Comparison of ENCODE assay signal across 26 mouse cellular contexts in genomic region chr3:131504595-131505223, GRCm38 (mm10). TPM values are rescaled to one million over a fixed set of nuclear protein-coding genes. Genes with fewer than 3 reads are reported as not detected.
DNase-seq lines count a peak whose midpoint lies in the region; ATAC-seq and TF ChIP-seq lines count a peak whose summit lies in the region.
"Had no signal": no experiment of that assay in that cellular context is flagged by ENCODE, and none has a peak within 500 bp of the region (broad histone marks: within the 10 kb centered on the region; RNA-seq: fewer than 3 reads in every experiment).

No protein-coding gene starts in this region.

- peak; percentile 56; the same call in 1 of the 2 replicates for ATAC-seq in common myeloid progenitor, adult 5-6 weeks (replicated peaks; ENCODE audit: low read depth, poor library complexity, severe bottlenecking)
- peak; percentile 92 for ATAC-seq in intestine, embryonic 16.5 days
- ATAC-seq in neutrophil, adult 5-6 weeks (ENCODE audit: extremely low read depth, insufficient number of reproducible peaks, low FRiP score, poor library complexity, severe bottlenecking) = peak; percentile 46; the same call in 1 of the 2 replicates
- ATAC-seq in lung, postnatal 0 days = no peak
- ATAC-seq: forebrain, embryonic 16.5 days; midbrain, embryonic 15.5 days had no signal

- no peaks in the 10 kb centered on the region for H3K27me3 ChIP-seq in intestine, embryonic 16.5 days (replicated peaks; ENCODE audit: control insufficient read depth, insufficient read depth, low read length)
- H3K27me3 ChIP-seq in lung, postnatal 0 days (replicated peaks; ENCODE audit: insufficient read depth, low read length) = no peaks in the 10 kb centered on the region
- H3K27me3 ChIP-seq: embryonic facial prominence, embryonic 13.5 days; heart, embryonic 15.5 days; liver, embryonic 15.5 days; lung, embryonic 15.5 days; midbrain, embryonic 15.5 days had no signal

- no peaks in the 10 kb centered on the region for H3K9me3 ChIP-seq in intestine, embryonic 16.5 days (ENCODE audit: control insufficient read depth, low read length)
- no peaks in the 10 kb centered on the region for H3K9me3 ChIP-seq in lung, postnatal 0 days (ENCODE audit: low read length)
- H3K9me3 ChIP-seq: embryonic facial prominence, embryonic 13.5 days; heart, embryonic 10.5 days; heart, embryonic 15.5 days; hindbrain, embryonic 13.5 days; kidney, embryonic 15.5 days; liver, embryonic 15.5 days; lung, embryonic 15.5 days; midbrain, embryonic 15.5 days had no signal

- no peak overlapping the region for H3K9ac ChIP-seq in intestine, embryonic 16.5 days (ENCODE audit: low read depth, low read length)
- H3K9ac ChIP-seq in lung, postnatal 0 days (replicated peaks; ENCODE audit: low read depth) = no peak overlapping the region
- H3K9ac ChIP-seq: embryonic facial prominence, embryonic 13.5 days; heart, embryonic 15.5 days; hindbrain, embryonic 13.5 days; kidney, embryonic 15.5 days; liver, embryonic 15.5 days; lung, embryonic 15.5 days; midbrain, embryonic 15.5 days had no signal

- 0 out of 2 replicates have a peak overlapping the region, but pooled peaks have one; percentile 1 for H3K4me2 ChIP-seq in intestine, embryonic 16.5 days (ENCODE audit: low read depth, low read length)
- H3K4me2 ChIP-seq in lung, postnatal 0 days (replicated peaks; ENCODE audit: low read depth, low read length) = no peak overlapping the region
- H3K4me2 ChIP-seq: embryonic facial prominence, embryonic 13.5 days; heart, embryonic 15.5 days; hindbrain, embryonic 13.5 days; kidney, embryonic 15.5 days; liver, embryonic 15.5 days; lung, embryonic 15.5 days; midbrain, embryonic 15.5 days had no signal

- TF ChIP-seq CTCF in bone marrow, adult 2 months (IDR thresholded peaks at IDR 0.05; ENCODE audit: control insufficient read depth, insufficient read depth, low read length) = no peak
- no peak for TF ChIP-seq CTCF in lung, postnatal 0 days (IDR thresholded peaks at IDR 0.05)

- H3K36me3 ChIP-seq in intestine, embryonic 16.5 days (ENCODE audit: control insufficient read depth, insufficient read depth, low read length) = no peaks in the 10 kb centered on the region
- no peaks in the 10 kb centered on the region for H3K36me3 ChIP-seq in lung, postnatal 0 days (ENCODE audit: insufficient read depth, low read length)
- H3K36me3 ChIP-seq: embryonic facial prominence, embryonic 13.5 days; heart, embryonic 10.5 days; heart, embryonic 15.5 days; hindbrain, embryonic 13.5 days; kidney, embryonic 15.5 days; liver, embryonic 15.5 days; lung, embryonic 15.5 days; midbrain, embryonic 15.5 days had no signal

- WGBS in bone marrow, adult 2 months = 17% methylated on average over 14 of the region's 14 CpGs
- 55% methylated on average over 14 of the region's 14 CpGs for whole genome bisulfite sequencing in intestine, embryonic 16.5 days
- 67% methylated on average over 14 of the region's 14 CpGs for WGBS in lung, postnatal 0 days

- intact Hi-C loops in gastrocnemius, postnatal 14 days (cut with DNase I; ENCODE audit: low total_unique reads) = no loop called here

- H3K27ac ChIP-seq in bone marrow, adult 2 months (ENCODE audit: control insufficient read depth, insufficient read depth, low read depth, low read length, poor library complexity) = peak overlapping the region; percentile 52; the same call in 1 of the 2 replicates
- peak overlapping the region; percentile 78 for H3K27ac ChIP-seq in intestine, embryonic 16.5 days (ENCODE audit: low read length)
- no peak overlapping the region for H3K27ac ChIP-seq in lung, postnatal 0 days (ENCODE audit: low read length)
- H3K27ac ChIP-seq: embryonic facial prominence, embryonic 13.5 days; gastrocnemius, adult 2 months; heart, embryonic 10.5 days; heart, embryonic 15.5 days; hindbrain, embryonic 13.5 days; kidney, embryonic 15.5 days; liver, embryonic 15.5 days; lung, embryonic 15.5 days; midbrain, embryonic 15.5 days had no signal

- no peak for TF ChIP-seq EP300 in lung, postnatal 0 days (IDR thresholded peaks at IDR 0.05)

- no peak for TF ChIP-seq POLR2A in bone marrow, adult 2 months (IDR thresholded peaks at IDR 0.05; ENCODE audit: borderline replicate concordance, control insufficient read depth, low read depth, low read length)

- peak overlapping the region; percentile 67 for H3K4me3 ChIP-seq in bone marrow, adult 2 months (replicated peaks; ENCODE audit: control insufficient read depth, low read depth, low read length)
- H3K4me3 ChIP-seq in intestine, embryonic 16.5 days (ENCODE audit: low read length) = no peak overlapping the region
- H3K4me3 ChIP-seq in lung, postnatal 0 days (ENCODE audit: low read depth, low read length) = no peak overlapping the region
- H3K4me3 ChIP-seq: embryonic facial prominence, embryonic 13.5 days; erythroblast, embryonic 14.5 days; gastrocnemius, adult 2 months; heart, embryonic 10.5 days; heart, embryonic 15.5 days; hindbrain, embryonic 13.5 days; kidney, embryonic 15.5 days; liver, embryonic 15.5 days; lung, embryonic 15.5 days; midbrain, embryonic 15.5 days had no signal

- no peaks in the 10 kb centered on the region; the same call in 1 of the 2 replicates for H3K4me1 ChIP-seq in bone marrow, adult 2 months (ENCODE audit: control insufficient read depth, insufficient read depth, low read length)
- H3K4me1 ChIP-seq in intestine, embryonic 16.5 days (ENCODE audit: control insufficient read depth, insufficient read depth, low read length) = peaks cover 3% of the 10 kb centered on the region; the same call in 1 of the 2 replicates
- H3K4me1 ChIP-seq in lung, postnatal 0 days (ENCODE audit: insufficient read depth, low read depth, low read length) = no peaks in the 10 kb centered on the region
- H3K4me1 ChIP-seq: embryonic facial prominence, embryonic 13.5 days; heart, embryonic 10.5 days; heart, embryonic 15.5 days; liver, embryonic 15.5 days; lung, embryonic 15.5 days; midbrain, embryonic 15.5 days had no signal

- no peak for DNase-seq in urinary bladder, postnatal 10 days (ENCODE audit: low spot score)
- DNase-seq in gastrocnemius, postnatal 14 days = no peak
- DNase-seq in lung, postnatal 0 days (ENCODE audit: low spot score) = no peak
- DNase-seq: adrenal gland, postnatal 36 days; B cell, adult 2 months; cerebellum, adult 8-10 months; cerebellum, postnatal 25 days; gastrocnemius, adult 2 months; heart, postnatal 36 days; lung, postnatal 36 days; right cerebral cortex, postnatal 4 days had no signal

RNA-seq across cellular contexts. Expression of gene Sgms2, which starts 13.5 kb away (rescaled TPM):
- 2.1 and 6.6 TPM in 2 replicates for polyA plus RNA-seq in bone marrow, adult 2 months (2011; ENCODE audit: insufficient read depth, insufficient read length, low replicate concordance, missing spikeins)
- total RNA-seq in common myeloid progenitor, adult 5-6 weeks (2017) = 0.87 and 1.0 TPM in 2 replicates
- polyA plus RNA-seq in intestine, embryonic 16.5 days (2015; fragmentation: Nextera tagmentation; extraction: Ambion mirVana) = 18.4 and 19.9 TPM in 2 replicates
- total RNA-seq in neutrophil, adult 5-6 weeks (2017) = 50.2 and 60.1 TPM in 2 replicates
- 1 to 10 TPM; 3.8 to 5.4 TPM for total RNA-seq in gastrocnemius, postnatal 14 days (2021)
- polyA plus RNA-seq in lung, postnatal 0 days (2015; fragmentation: Nextera tagmentation; extraction: Ambion mirVana) = 4.1 TPM in 2 replicates
- total RNA-seq: megakaryocyte-erythroid progenitor cell, adult 5-6 weeks had no signal

RNA-seq across cellular contexts. Expression of gene Papss1, which starts 59.9 kb away (rescaled TPM):
- 4.1 and 4.5 TPM in 2 replicates for polyA plus RNA-seq in bone marrow, adult 2 months (2011; ENCODE audit: insufficient read depth, insufficient read length, low replicate concordance, missing spikeins)
- 24.9 and 27.4 TPM in 2 replicates for total RNA-seq in common myeloid progenitor, adult 5-6 weeks (2017)
- polyA plus RNA-seq in intestine, embryonic 16.5 days (2015; fragmentation: Nextera tagmentation; extraction: Ambion mirVana) = 177 and 186 TPM in 2 replicates
- 15.6 and 15.7 TPM in 2 replicates for total RNA-seq in neutrophil, adult 5-6 weeks (2017)
- 10 to 100 TPM; 11.1 to 14.2 TPM for total RNA-seq in gastrocnemius, postnatal 14 days (2021)
- polyA plus RNA-seq in lung, postnatal 0 days (2015; fragmentation: Nextera tagmentation; extraction: Ambion mirVana) = 45.9 and 50.4 TPM in 2 replicates
